Mouse (Mus musculus): ENCODE results near the gene Cdk10. TPM values are rescaled to one million over a fixed set of nuclear protein-coding genes. Genes with fewer than 3 reads are reported as not detected.
A peak's percentile ranks its signal among the peaks of the same experiment; 100 is the strongest.
"Not testable (repeated sequence)": the region's sequence is repeated elsewhere in the genome, so short reads cannot be mapped to it uniquely, and the experiment has no call there.

Gene Cdk10
- polyA plus RNA-seq (2015; fragmentation: Nextera tagmentation; extraction: Ambion mirVana): 45.2 and 48.5 TPM in 2 replicates

GRCm38 (mm10) chr8:123224278-123225266, at the start of gene Cdk10:
TSS of gene Cdk10 (plus strand) at chr8:123224842.
- H3K9ac ChIP-seq: peak within 1 kb of the TSS; percentile 87
- no peaks in the 10 kb centered on the region for H3K9me3 ChIP-seq
- peaks cover 9% of the 10 kb centered on the region; the same call in 1 of the 2 replicates for H3K36me3 ChIP-seq
- ATAC-seq (ENCODE audit: low FRiP score, low read depth): peak; percentile 92
- peaks cover 19% of the 10 kb centered on the region for H3K4me1 ChIP-seq (replicated peaks)
- no peaks in the 10 kb centered on the region for H3K27me3 ChIP-seq
- WGBS: 3% methylated on average over 59 of the region's 59 CpGs
- peak within 1 kb of the TSS; percentile 92 for H3K4me2 ChIP-seq
- peak within 1 kb of the TSS; percentile 87 for H3K27ac ChIP-seq (replicated peaks)
- peak within 1 kb of the TSS; percentile 67 for H3K4me3 ChIP-seq

GRCm38 (mm10) chr8:123181391-123181790, 43.3 kb upstream of the Cdk10 start:
- H3K9me3 ChIP-seq: no peaks in the 10 kb centered on the region
- H3K27me3 ChIP-seq: no peaks in the 10 kb centered on the region
- H3K27ac ChIP-seq (replicated peaks): no peak overlapping the region
- no peak overlapping the region for H3K4me2 ChIP-seq
- H3K4me3 ChIP-seq: no peak overlapping the region
- WGBS: 59% methylated on average over 3 of the region's 3 CpGs
- no peaks in the 10 kb centered on the region for H3K4me1 ChIP-seq (replicated peaks)
- H3K36me3 ChIP-seq: no peaks in the 10 kb centered on the region
- ATAC-seq (ENCODE audit: low FRiP score, low read depth): no peak
- H3K9ac ChIP-seq: no peak overlapping the region

- no peaks in the 10 kb centered on the region for H3K36me3 ChIP-seq
- no peak for ATAC-seq (ENCODE audit: low FRiP score, low read depth)
- H3K27me3 ChIP-seq: no peaks in the 10 kb centered on the region
- H3K9ac ChIP-seq: no peak within 1 kb of the TSS
- WGBS: 47% methylated on average over 19 of the region's 19 CpGs
- H3K27ac ChIP-seq (replicated peaks): no peak within 1 kb of the TSS
- H3K9me3 ChIP-seq: no peaks in the 10 kb centered on the region
- H3K4me3 ChIP-seq: no peak within 1 kb of the TSS
- H3K4me1 ChIP-seq (replicated peaks): no peaks in the 10 kb centered on the region
- H3K4me2 ChIP-seq: no peak within 1 kb of the TSS
Measured at GRCm38 (mm10) chr8:123185566-123186409, 38.9 kb upstream of the Cdk10 start, which contains the start of gene Dpep1. TSS of gene Dpep1 (plus strand) at chr8:123186242.

- Histone ChIP-seq H3K4me2 (no peak overlapping the region), H3K27me3 (no peaks in the 10 kb centered on the region), H3K9me3 (no peaks in the 10 kb centered on the region), H3K4me3 (no peak overlapping the region), H3K4me1 (replicated peaks) (no peaks in the 10 kb centered on the region), H3K27ac (replicated peaks) (no peak overlapping the region), H3K9ac (no peak overlapping the region), H3K36me3 (no peaks in the 10 kb centered on the region)
- 89% methylated on average over 2 of the region's 2 CpGs for WGBS
- ATAC-seq (ENCODE audit: low FRiP score, low read depth): no peak
Measured at GRCm38 (mm10) chr8:123188006-123188405, 36.6 kb upstream of the Cdk10 start.

- Histone ChIP-seq H3K9me3 (no peaks in the 10 kb centered on the region), H3K27me3 (no peaks in the 10 kb centered on the region), H3K9ac (no peak overlapping the region), H3K4me2 (no peak overlapping the region), H3K4me3 (no peak overlapping the region), H3K27ac (replicated peaks) (no peak overlapping the region), H3K4me1 (replicated peaks) (no peaks in the 10 kb centered on the region), H3K36me3 (no peaks in the 10 kb centered on the region)
- ATAC-seq (ENCODE audit: low FRiP score, low read depth): no peak
- WGBS: 80% methylated on average over 7 of the region's 7 CpGs
Measured at GRCm38 (mm10) chr8:123188841-123189240, 35.8 kb upstream of the Cdk10 start.

GRCm38 (mm10) chr8:123190678-123191077, 34.0 kb upstream of the Cdk10 start:
- 1% methylated on average over 9 of the region's 9 CpGs for WGBS
- no peaks in the 10 kb centered on the region for H3K27me3 ChIP-seq
- H3K4me2 ChIP-seq: 0 out of 2 replicates have a peak overlapping the region, but pooled peaks have one; percentile 2
- H3K4me3 ChIP-seq: no peak overlapping the region
- H3K9ac ChIP-seq: no peak overlapping the region
- ATAC-seq (ENCODE audit: low FRiP score, low read depth): no peak
- H3K9me3 ChIP-seq: no peaks in the 10 kb centered on the region
- no peak overlapping the region for H3K27ac ChIP-seq (replicated peaks)
- no peaks in the 10 kb centered on the region for H3K4me1 ChIP-seq (replicated peaks)
- no peaks in the 10 kb centered on the region for H3K36me3 ChIP-seq

- H3K36me3 ChIP-seq: no peaks in the 10 kb centered on the region
- WGBS: 63% methylated on average over 8 of the region's 8 CpGs
- H3K4me2 ChIP-seq: no peak overlapping the region
- no peaks in the 10 kb centered on the region for H3K9me3 ChIP-seq
- no peak overlapping the region for H3K4me3 ChIP-seq
- no peaks in the 10 kb centered on the region for H3K4me1 ChIP-seq (replicated peaks)
- H3K9ac ChIP-seq: no peak overlapping the region
- no peak for ATAC-seq (ENCODE audit: low FRiP score, low read depth)
- no peaks in the 10 kb centered on the region for H3K27me3 ChIP-seq
- no peak overlapping the region for H3K27ac ChIP-seq (replicated peaks)
Measured at GRCm38 (mm10) chr8:123191908-123192307, 32.7 kb upstream of the Cdk10 start.

- Histone ChIP-seq H3K9me3 (no peaks in the 10 kb centered on the region), H3K4me3 (no peak overlapping the region), H3K27me3 (no peaks in the 10 kb centered on the region), H3K27ac (replicated peaks) (no peak overlapping the region), H3K9ac (no peak overlapping the region), H3K4me1 (replicated peaks) (no peaks in the 10 kb centered on the region), H3K36me3 (no peaks in the 10 kb centered on the region), H3K4me2 (no peak overlapping the region)
- no peak for ATAC-seq (ENCODE audit: low FRiP score, low read depth)
- WGBS: 80% methylated on average over 9 of the region's 9 CpGs
Measured at GRCm38 (mm10) chr8:123193771-123194170, 30.9 kb upstream of the Cdk10 start.

GRCm38 (mm10) chr8:123197016-123197415, 27.6 kb upstream of the Cdk10 start:
- not testable (repeated sequence) for H3K27ac ChIP-seq (replicated peaks); H3K27me3 ChIP-seq; ATAC-seq (ENCODE audit: low FRiP score, low read depth); H3K4me2 ChIP-seq; H3K4me1 ChIP-seq (replicated peaks); H3K9me3 ChIP-seq; H3K36me3 ChIP-seq; H3K4me3 ChIP-seq; H3K9ac ChIP-seq
- 74% methylated on average over 5 of the region's 5 CpGs for WGBS

- 0 out of 2 replicates have a peak, but pooled peaks cover 2% of the 10 kb centered on the region for H3K4me1 ChIP-seq (replicated peaks)
Measured at GRCm38 (mm10) chr8:123199864-123200263, 24.8 kb upstream of the Cdk10 start.

GRCm38 (mm10) chr8:123202288-123202687, 22.4 kb upstream of the Cdk10 start:
- Histone ChIP-seq H3K4me1 (replicated peaks) (0 out of 2 replicates have a peak, but pooled peaks cover 2% of the 10 kb centered on the region), H3K36me3 (peaks cover 11% of the 10 kb centered on the region), H3K9me3 (no peaks in the 10 kb centered on the region), H3K9ac (no peak overlapping the region), H3K27ac (replicated peaks) (no peak overlapping the region), H3K4me2 (no peak overlapping the region), H3K27me3 (no peaks in the 10 kb centered on the region), H3K4me3 (no peak overlapping the region)
- 22% methylated on average over 5 of the region's 5 CpGs for WGBS
- 0 out of 2 replicates have a peak, but pooled peaks have one; percentile 16 for ATAC-seq (ENCODE audit: low FRiP score, low read depth)

More at GRCm38 (mm10) chr8:123199864-123200263, 24.8 kb upstream of the Cdk10 start:
- Histone ChIP-seq H3K4me2 (no peak overlapping the region), H3K4me3 (no peak overlapping the region), H3K9ac (no peak overlapping the region), H3K36me3 (no peaks in the 10 kb centered on the region), H3K27me3 (no peaks in the 10 kb centered on the region), H3K27ac (replicated peaks) (no peak overlapping the region), H3K9me3 (no peaks in the 10 kb centered on the region)
- WGBS: 76% methylated on average over 14 of the region's 14 CpGs
- no peak for ATAC-seq (ENCODE audit: low FRiP score, low read depth)

Data from hindbrain, embryonic 15.5 days (tissue).